Mouse (Mus musculus): ENCODE measurements at regions not wholly inside any gene's neighbourhood (a gene's known extent, or its start where the extent isn't known, plus 50 kb on each side); places are given as distances from the start of the nearest gene placed in this dataset.

GRCm38 (mm10) chr15:60548045-60548444 lies 305.5 kb downstream of the Fam84b start:
- TF ChIP-seq CTCF (conservative IDR thresholded peaks at IDR 0.05; ENCODE audit: insufficient read depth, insufficient read length, low read depth, low read length), result no peak
- TF ChIP-seq POLR2A (IDR thresholded peaks at IDR 0.05; ENCODE audit: low read depth, low read length), result no peak
